Mouse (Mus musculus) spleen, adult 2 months (tissue): ENCODE results near the gene Glo1. TPM values are rescaled to one million over a fixed set of nuclear protein-coding genes. Genes with fewer than 3 reads are reported as not detected.

ENCODE experiments used
- DNase-seq, 2 experiments: peaks; one replicate each; pipeline versions ENCODE4 v3.0.0 to v3.0.0-alpha.2; 2012 to 2021; ENCODE audit warnings: low spot score in 2 of 2, low read depth in 1 of 2
- H3K27ac ChIP-seq: fragments of 200-500 bp; 2 replicates; pipeline ENCODE4 v1.5.1; 2012; ENCODE audit warnings: low read length, inconsistent platforms; ENCODE audit not compliant: insufficient read depth
- H3K27me3 ChIP-seq: fragments of 200-500 bp; 2 replicates; pipeline ENCODE4 v1.6.1; 2012; ENCODE audit warnings: mild to moderate bottlenecking, moderate library complexity, low read length, inconsistent platforms; ENCODE audit not compliant: control insufficient read depth, insufficient read depth
- H3K36me3 ChIP-seq: fragments of 200-500 bp; 2 replicates; pipeline ENCODE4 v1.6.1; 2012; ENCODE audit warnings: mild to moderate bottlenecking, low read length, inconsistent platforms; ENCODE audit not compliant: control insufficient read depth, insufficient read depth
- H3K4me1 ChIP-seq: fragments of 200-500 bp; 2 replicates; pipeline ENCODE4 v1.6.1; 2011; ENCODE audit warnings: inconsistent platforms; ENCODE audit not compliant: control insufficient read depth, insufficient read depth, insufficient read length
- H3K4me3 ChIP-seq: fragments of 200-500 bp; 2 replicates; pipeline ENCODE4 v1.5.1; 2011; ENCODE audit warnings: mild to moderate bottlenecking, inconsistent platforms; ENCODE audit not compliant: insufficient read depth, insufficient read length; ENCODE audit errors: extremely low read depth
- CTCF ChIP-seq: fragments of 200-500 bp; IDR thresholded peaks from 2 replicates; pipeline ENCODE4 v1.5.1; 2011; ENCODE audit warnings: mild to moderate bottlenecking, inconsistent platforms; ENCODE audit not compliant: insufficient read depth, insufficient read length, insufficient replicate concordance; ENCODE audit errors: extremely low read depth
- POLR2A ChIP-seq: fragments of 200-500 bp; IDR thresholded peaks from 2 replicates; pipeline ENCODE4 v1.6.1; 2011; ENCODE audit warnings: low read depth, low read length, inconsistent platforms
- WGBS: fragments of 180-500 bp; shearing (Covaris S2); methylation state at CpG from one replicate; pipeline ENCODE4 v1.1.7; 2018; 5-methylcytosine and 5-hydroxymethylcytosine counted together
- polyA plus RNA-seq: library from polyadenylated mRNA; depleted of rRNA; stranded (reverse); fragments of >200 nt; gene quantifications from 2 replicates; pipeline ENCODE4 v1.2.3, GENCODE M21; 2012

Glo1 gene
- polyA plus RNA-seq, 1 experiment, result 16.2 TPM

- no peaks in the 10 kb centered on the region; the same call in none of the 2 replicates for H3K36me3 ChIP-seq
- H3K27ac ChIP-seq, result peak overlapping the region; percentile 61; the same call in 1 of the 2 replicates
- peak; percentile 36 to 70 for DNase-seq
- no peaks in the 10 kb centered on the region for H3K4me1 ChIP-seq
- WGBS, result 45% methylated on average over 13 of the region's 13 CpGs
- TF ChIP-seq POLR2A, result no peak
- no peak for TF ChIP-seq CTCF
- H3K4me3 ChIP-seq, result peak overlapping the region; percentile 60
- no peaks in the 10 kb centered on the region for H3K27me3 ChIP-seq
Observed at GRCm38 (mm10) chr17:30658152-30658544, 31.5 kb upstream of the Glo1 start.

DNA sequence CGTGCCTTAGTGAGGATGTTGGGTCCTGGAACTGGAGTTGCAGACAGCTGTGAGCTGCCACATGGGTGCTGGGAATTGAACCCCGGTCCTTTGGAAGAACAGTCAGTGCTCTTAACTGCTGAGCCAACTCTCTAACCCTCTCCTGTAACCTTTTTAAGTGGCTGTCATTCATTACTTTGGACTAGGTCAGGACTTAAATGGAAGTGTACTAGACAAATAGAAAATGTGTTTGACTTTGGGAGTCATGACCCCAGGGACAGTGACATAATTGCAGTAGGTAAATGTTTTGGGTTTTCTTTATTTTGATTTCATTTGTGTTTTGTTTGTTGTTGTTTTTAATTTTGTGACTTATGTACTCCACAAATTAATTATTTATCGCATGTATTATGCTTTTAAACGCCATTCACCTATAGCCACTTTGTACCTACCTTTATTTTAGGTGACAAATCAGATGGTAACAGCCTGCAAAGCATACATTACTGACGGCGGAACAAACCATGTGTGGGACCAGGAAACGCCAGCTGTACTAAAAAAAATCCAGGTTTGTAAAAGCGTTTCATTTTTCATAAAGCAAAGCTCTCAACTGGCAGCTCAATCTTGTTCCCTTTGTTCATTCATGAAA, 31.0 kb upstream of the Glo1 start:
- WGBS, result 62% methylated on average over 8 of the region's 8 CpGs
- TF ChIP-seq CTCF (no peak), POLR2A (no peak)
- H3K4me3 ChIP-seq, result peak overlapping the region; percentile 60
- H3K27ac ChIP-seq, result peak overlapping the region; percentile 61; the same call in 1 of the 2 replicates
- no peak for DNase-seq
- no peaks in the 10 kb centered on the region for H3K4me1 ChIP-seq
- H3K36me3 ChIP-seq, result no peaks in the 10 kb centered on the region; the same call in none of the 2 replicates
- no peaks in the 10 kb centered on the region for H3K27me3 ChIP-seq

GRCm38 (mm10) chr17:30653010-30653409, 26.3 kb upstream of the Glo1 start:
- no peak overlapping the region for H3K27ac ChIP-seq

DNA sequence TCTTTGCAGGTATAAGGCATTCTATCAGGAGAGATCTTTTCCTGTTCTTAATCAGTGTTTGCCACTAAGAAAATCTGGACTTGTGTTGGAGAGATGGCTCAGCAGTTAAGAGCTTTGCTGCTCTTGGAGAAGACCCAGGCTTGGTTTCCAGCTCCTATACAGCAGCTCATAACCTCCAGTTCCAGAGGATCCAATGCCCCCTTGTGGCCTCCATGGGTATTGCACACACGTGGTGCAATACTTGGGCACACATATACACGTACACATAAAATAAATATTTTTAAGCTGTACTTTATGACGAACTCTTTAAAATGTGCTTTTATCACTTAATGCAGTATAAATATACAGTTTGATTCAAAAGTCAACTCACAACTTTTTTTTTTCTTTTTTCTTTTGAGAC, 22.1 kb upstream of the Glo1 start:
- Histone ChIP-seq H3K4me3 (no peak overlapping the region), H3K27ac (no peak overlapping the region), H3K36me3 (peaks cover 2% of the 10 kb centered on the region; the same call in 1 of the 2 replicates), H3K4me1 (no peaks in the 10 kb centered on the region), H3K27me3 (no peaks in the 10 kb centered on the region)
- TF ChIP-seq POLR2A (no peak), CTCF (no peak)
- 95% methylated on average over 3 of the region's 3 CpGs for WGBS
- DNase-seq, result no peak

More at GRCm38 (mm10) chr17:30653010-30653409, 26.3 kb upstream of the Glo1 start:
- H3K27me3 ChIP-seq, result no peaks in the 10 kb centered on the region
- H3K4me1 ChIP-seq, result no peaks in the 10 kb centered on the region
- no peak for TF ChIP-seq POLR2A
- TF ChIP-seq CTCF, result peak; percentile 9; the same call in 1 of the 2 replicates
- no peak for DNase-seq
- H3K36me3 ChIP-seq, result no peaks in the 10 kb centered on the region; the same call in 1 of the 2 replicates
- no peak overlapping the region for H3K4me3 ChIP-seq
- WGBS, result 98% methylated on average over 6 of the region's 6 CpGs

DNA sequence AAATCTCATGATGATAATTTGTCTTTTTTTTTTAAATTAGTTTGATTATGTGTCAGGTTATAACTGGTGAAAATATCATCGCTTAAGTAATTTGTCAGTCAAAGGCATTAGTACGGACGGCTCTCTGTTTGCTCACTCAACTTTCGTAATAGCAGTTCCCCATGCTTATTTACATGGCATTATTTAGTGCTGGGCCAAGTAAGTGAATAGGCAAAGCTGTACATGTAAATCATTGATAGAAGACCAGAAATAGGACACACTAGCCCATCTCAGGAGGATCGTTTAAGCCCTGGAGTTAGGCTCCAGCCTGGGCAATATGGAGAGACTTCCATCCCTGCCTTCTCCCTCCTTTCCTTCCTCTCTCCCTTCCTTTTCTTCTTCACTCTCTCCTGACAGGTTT, 14.2 kb upstream of the Glo1 start:
- Histone ChIP-seq H3K4me3 (no peak overlapping the region), H3K27ac (no peak overlapping the region), H3K36me3 (peaks cover 2% of the 10 kb centered on the region; the same call in 1 of the 2 replicates), H3K27me3 (no peaks in the 10 kb centered on the region), H3K4me1 (no peaks in the 10 kb centered on the region)
- TF ChIP-seq CTCF (no peak), POLR2A (no peak)
- no peak for DNase-seq
- WGBS, result 93% methylated on average over 5 of the region's 5 CpGs

- no peak for TF ChIP-seq CTCF
- no peak for TF ChIP-seq POLR2A
- WGBS, result 80% methylated on average over 2 of the region's 2 CpGs
- Histone ChIP-seq H3K27ac (no peak overlapping the region), H3K4me1 (no peaks in the 10 kb centered on the region), H3K27me3 (no peaks in the 10 kb centered on the region), H3K36me3 (no peaks in the 10 kb centered on the region; the same call in 1 of the 2 replicates), H3K4me3 (no peak overlapping the region)
- DNase-seq, result no peak
Observed at GRCm38 (mm10) chr17:30638996-30639395, 12.3 kb upstream of the Glo1 start.

DNA sequence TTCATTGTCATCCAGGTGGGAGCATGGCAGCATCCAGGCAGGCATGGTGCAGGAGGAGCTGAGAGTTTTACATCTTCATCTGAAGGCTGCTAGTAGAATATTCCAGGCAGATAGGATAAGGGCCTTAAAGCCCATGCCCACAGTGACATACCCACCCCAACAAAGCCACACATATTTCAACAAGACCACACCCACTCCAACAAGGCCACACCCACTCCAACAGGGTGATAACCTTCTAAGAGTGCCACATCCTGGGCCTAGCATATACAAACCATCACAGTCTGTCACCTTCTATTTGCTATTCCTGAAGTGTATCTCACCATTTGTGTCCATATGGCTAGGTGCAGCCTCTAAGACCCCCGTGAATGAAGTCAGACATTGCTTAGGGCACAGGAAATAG, 11.0 kb upstream of the Glo1 start:
- TF ChIP-seq POLR2A, result no peak
- no peak for TF ChIP-seq CTCF
- Histone ChIP-seq H3K36me3 (no peaks in the 10 kb centered on the region), H3K27me3 (no peaks in the 10 kb centered on the region), H3K4me1 (no peaks in the 10 kb centered on the region), H3K4me3 (no peak overlapping the region), H3K27ac (no peak overlapping the region)
- WGBS, result 78% methylated on average over 1 of the region's 1 CpGs
- no peak for DNase-seq
